Mouse (Mus musculus) liver (tissue): Measurements from ENCODE around the gene Zfp791.
A peak's percentile ranks its signal among the peaks of the same experiment; 100 is the strongest.
"Not testable (repeated sequence)": the region's sequence is repeated elsewhere in the genome, so short reads cannot be mapped to it uniquely, and the experiment has no call there.

Experiments used
- DNase-seq: peaks from one replicate; pipeline ENCODE4 v3.0.0-alpha.2; 2020; ENCODE audit warnings: mixed read lengths

Gene Zfp791

DNA sequence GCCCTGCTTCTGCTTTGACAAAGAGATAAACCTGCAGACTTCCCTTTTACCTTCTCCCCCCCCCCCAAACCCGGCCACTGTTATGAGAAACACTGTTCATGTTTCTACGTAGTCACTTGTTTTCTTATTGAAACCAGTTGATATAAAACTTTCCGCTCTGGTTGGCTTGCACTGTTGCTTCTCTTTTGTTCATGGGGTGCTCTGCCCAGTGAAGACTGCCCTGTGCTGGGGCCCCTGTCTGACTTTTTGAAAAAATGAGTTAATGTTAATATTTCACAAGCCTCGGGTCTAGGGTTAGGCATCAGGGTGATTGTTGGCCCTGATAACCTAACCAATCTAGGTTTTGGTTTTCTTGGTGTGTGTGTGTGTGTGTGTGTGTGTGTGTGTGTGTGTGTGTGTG, 40.7 kb downstream of the Zfp791 start:
- not testable (repeated sequence) for DNase-seq

DNA sequence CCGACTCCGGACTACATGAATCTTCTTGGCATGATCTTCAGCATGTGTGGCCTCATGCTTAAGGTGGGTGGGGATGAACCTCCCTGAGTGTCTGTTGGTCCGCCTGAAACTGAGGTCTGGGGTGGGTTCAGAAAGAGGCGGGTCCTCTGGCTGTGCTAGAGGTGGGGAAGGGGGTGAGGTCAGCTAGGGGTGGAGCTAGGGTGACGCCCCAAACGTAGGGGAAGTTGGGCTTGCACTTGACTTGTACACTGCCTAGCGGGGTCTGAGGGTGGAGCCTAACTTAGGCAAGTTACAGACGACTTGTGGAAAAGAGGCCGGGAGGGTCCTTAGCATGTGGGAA, 41.7 kb downstream of the Zfp791 start, which contains the start of gene Wdr83:
Gene Wdr83 (minus strand): TSS at position 91 of the 340 bp plus-strand sequence.
- DNase-seq: peak; percentile 83

DNA sequence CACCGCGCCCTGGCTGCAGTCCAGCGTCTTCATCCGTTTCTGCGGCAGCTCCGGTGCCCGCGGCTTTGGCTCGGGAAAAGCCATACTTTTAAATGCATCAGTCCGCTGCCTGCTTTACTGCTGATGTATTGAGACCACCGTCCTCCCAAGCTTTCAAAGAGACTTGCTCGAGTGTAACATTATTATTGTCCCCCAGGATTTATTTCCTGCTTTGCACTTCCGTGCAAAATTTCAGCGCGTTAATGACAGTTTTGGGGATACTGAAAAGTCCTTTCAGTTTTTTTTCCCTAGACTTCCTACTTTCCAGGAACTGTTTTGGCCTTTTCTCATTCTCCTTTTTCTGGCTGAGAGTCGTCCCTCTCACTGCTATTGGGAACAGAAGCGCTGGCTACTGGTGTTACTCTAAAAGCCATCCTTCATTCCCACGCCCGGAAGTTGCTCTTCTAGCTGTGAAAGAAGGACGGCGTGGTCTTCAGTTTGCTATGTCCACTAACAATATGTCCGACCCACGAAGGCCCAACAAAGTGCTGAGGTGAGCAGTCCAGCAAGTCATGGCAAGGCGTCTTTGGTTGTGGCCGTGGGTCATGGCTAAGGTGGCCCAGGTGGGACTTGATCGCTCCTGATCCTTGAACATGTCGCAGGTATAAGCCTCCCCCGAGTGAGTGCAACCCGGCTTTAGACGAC, 42.2 kb downstream of the Zfp791 start, which contains the start of gene Wdr83os:
Gene Wdr83os (plus strand): TSS at position 209 of the 684 bp plus-strand sequence.
- peak; percentile 58 for DNase-seq

DNA sequence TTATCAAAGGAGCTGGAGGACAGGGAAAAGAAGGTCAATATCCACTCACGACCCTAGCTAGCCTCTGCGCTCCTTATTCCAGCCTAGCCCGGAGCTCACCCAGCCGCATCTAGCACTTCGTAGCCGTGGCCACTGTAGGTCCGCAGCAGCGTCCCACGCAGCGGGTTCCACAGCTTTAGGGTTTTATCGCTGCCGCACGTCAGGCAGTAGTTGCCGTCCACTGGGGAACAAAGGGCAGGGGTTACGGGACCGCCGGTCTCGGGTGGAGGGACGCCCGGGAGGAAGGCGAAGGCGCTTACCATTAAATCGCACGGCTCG, 42.7 kb downstream of the Zfp791 start:
- DNase-seq: no peak

DNA sequence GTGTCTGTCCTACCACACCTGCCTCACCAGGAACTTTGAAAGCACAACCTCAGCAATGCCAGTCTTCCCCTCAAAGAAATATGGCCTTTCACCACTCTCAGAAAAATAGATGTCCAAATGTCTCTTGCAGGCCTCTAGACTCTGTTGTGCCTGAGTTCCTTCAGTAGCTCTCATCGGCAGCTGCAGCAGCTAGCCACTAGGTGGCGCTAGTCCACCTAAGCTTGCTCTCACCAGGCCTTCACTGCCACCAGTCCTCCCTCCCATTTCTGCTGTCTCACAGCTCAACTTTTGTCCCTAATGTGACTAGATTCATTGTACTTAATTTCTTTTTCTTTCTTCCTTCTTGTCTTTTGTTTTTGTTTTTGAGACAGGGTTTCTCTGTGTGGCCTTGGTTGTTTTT, 45.9 kb downstream of the Zfp791 start:
- peak; percentile 88 for DNase-seq

DNA sequence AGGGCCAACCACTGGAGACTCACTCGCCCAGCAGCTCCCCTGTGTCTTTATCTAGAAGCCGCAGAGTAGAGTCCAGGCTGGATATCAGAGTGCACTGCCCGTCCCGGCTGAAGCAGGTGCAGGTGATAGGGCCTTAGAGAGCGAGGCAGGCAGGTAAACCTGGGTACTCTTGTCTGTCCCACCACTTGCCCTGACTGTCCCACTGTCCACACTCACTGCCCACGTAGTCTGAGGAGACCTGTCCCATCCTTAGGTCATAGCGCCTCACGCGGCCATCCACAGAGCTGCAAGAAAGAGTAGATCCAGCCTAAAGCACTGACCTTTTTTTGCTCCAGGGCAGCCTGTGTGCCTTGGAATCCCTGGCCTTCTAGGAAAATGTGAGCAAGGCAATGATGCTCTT, 46.9 kb downstream of the Zfp791 start:
- peak; percentile 74 for DNase-seq

DNA sequence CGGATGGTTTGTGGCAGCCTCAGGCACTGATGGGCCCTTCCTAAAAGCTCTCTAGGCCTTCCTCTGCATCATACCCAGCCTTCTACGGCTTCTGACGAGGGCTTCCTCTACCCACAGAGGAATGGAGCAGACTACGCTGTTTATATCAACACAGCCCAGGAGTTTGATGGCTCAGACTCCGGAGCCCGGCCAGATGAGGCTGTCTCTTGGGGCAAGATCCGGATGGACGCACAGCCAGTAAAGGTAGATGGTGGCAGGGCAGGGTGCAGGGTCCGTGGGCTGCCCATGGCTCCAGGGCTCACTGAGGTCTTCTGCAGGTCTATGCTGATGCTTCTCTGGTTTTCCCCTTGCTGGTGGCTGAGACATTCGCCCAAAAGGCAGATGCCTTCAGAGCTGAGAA, 48.3 kb downstream of the Zfp791 start:
- no peak for DNase-seq

DNA sequence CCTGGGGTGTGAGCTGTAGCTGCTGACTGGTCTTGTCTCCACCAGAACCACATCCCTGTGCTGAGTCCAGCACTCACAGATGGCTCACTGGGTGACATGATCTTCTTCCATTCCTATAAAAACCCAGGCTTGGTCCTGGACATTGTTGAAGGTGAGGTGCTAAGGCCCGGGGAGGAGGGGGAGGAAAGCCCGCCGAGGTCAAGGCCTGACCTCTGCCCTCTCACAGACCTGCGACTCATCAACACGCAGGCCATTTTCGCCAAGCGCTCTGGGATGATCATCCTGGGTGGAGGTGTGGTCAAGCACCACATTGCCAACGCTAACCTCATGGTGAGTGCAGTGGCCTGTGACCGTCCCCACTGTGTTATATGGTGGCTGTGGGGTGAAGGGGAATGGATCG, 48.7 kb downstream of the Zfp791 start:
- DNase-seq: no peak

DNA sequence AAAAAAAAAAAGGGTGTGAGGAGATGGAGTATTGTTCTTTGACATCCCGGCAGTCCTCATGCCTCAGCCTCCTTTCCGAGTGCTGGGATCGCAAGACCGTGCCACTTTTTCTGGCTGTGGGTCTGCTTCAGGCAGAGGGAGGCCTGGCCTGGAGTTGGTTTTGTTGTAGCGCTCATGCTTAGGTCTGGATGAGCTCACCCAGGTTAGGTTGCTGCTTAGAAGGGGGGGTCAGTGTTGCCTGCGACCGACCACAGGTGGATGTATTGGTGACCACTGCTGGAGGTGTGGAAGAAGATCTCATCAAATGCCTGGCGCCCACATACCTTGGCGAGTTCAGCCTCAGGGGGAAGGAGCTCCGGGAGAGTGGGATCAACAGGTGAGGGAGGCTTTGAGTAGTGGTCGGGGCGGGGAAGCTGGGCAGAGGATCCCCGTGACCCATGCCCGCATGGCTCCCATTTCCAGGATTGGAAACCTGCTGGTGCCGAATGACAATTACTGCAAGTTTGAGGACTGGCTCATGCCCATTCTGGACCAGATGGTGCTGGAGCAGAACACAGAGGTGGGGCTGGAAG, 49.8 kb downstream of the Zfp791 start:
- DNase-seq: no peak

DNA sequence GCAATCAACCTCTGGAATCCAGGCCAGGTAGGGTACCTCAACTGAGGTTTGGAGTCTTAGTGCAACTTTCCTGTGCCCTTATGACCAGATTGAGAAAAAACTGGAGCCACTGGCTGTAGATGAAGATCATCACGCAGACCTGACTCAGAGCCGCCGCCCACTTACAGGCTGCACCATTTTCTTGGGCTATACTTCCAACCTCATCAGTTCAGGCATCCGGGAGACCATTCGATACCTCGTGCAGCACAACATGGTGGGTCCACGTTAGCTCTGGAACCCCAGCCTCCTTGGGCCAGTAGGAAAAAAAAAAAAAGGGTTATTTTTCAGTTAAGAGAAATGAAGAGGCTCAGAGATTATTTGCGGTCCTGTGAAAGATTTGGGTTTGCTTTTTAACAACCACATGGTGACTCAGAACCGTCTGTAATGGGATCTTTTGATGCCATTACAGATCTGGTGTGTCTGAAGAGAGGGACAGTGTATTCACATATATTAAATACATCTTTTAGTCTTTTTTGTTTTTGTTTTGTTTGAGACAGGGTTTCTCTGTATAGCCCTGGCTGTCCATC, 50.4 kb downstream of the Zfp791 start:
- no peak for DNase-seq

DNA sequence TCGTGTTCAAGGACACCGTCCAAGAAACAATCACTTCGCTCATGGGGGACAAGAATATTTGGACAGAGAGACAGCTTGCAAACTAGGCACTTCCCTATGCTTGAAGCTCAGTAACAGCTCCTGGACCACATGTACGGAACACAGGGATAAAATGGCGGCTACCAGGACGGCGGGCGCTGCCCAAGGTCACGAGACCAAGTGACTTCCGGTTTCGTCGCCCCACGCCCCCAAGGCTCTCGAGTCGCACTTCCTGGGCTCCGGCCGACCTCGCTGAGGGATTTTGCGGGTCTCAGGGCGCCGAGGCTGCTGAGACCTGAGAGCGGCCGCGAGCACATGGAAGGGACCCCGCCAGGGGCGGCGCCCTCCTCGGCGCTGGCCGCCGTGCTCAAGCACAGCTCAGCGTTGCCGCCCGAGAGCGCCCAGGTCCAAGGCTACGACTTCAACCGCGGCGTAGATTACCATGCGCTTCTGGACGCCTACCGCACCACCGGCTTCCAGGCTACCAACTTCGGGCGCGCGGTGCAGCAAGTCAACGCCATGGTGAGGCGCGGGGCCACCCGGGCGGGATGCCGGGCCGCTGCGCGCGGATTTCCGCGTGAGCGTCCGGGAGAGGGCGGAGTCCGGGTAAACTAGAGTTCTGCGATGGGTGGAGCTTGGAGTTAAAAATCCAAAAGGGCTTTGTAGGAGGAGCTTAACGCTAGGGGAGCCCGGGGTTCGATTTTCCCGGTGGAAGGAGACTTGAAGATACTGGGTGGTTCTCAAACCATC, 51.2 kb downstream of the Zfp791 start, which contains the start of gene Dhps:
Gene Dhps (plus strand): TSS at position 244 of the 768 bp plus-strand sequence.
- peak; percentile 92 for DNase-seq

DNA sequence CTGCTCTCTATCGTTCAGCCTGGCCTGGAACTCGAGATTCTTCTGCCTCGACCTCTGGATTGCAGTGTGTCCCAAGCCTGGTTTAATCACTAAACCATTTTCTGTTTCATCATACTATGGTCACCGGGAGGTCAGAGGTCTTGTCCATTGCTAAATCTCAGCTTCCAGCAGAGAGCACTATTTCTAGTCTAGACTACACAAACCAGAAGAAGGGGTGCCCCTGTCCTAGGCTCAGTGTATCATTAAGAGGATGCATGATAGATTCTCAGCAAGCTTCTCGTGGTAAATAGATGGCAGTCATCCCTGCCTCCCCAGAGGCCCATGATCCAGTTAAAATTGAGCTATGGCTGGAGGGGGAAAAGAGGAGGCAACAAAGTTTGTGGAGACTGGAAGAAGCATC, 51.9 kb downstream of the Zfp791 start:
- peak; percentile 18 for DNase-seq

DNA sequence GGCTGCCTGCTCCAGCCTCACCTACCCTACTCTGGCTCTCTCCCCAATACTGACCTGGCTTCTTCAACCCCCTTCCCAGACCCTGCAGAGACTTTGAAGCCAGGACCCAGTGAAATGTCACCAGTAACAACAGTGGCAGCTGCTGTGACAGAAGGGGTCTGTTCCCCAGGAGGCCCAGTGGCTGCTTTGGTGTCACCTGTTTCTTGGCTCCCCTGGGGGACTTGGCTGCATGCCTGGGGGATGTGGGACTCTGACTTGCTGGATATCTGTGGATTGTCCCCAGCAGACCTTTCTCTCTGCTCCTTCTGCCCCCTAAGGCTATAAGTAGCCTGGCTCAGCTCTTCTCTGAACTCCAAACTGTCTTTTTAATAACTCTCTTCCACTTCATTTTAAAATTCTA, 54.9 kb downstream of the Zfp791 start, which contains the start of gene Gm5741:
Gene Gm5741 (minus strand): TSS at position 1 of the 400 bp plus-strand sequence.
- DNase-seq: no peak

DNA sequence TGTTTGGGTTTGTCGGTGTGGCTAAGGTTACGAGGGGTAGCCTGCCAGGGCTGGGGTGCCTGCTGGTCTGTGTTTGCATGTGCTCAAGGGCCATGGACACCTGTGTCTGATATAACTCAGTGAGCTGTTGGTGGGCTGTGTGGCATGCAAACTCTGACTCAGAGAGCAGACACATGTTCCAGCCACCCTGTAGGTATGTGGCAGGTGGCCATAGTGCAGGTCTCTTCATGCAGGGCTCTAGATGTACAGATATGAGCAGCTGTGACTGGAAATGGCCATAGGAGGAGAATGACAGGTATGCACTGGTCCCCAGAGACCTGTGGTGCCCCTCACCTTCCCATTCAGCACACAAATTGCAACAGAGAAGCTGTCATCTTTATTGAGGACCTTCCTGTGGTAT, 55.7 kb downstream of the Zfp791 start:
- no peak for DNase-seq

DNA sequence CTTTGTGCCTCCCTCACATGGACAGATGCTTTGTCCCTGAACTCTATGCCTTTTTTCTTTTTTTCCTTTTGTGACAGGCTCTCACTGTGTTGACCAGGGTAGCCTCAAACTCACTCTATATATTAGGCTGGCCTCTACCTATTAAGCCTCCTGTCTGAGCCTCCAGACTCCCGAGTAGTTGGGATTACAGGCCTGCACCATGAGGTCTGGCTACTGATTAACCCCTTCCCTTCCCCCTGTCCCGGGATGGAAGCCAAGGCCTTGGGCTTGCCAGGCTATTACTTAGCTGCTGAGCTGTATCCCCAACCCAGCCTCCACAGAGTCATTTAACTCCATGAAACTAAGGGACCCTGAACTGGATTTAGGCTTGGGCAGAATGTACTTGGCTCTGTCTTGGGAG, 57.7 kb downstream of the Zfp791 start:
- peak; percentile 39 for DNase-seq

DNA sequence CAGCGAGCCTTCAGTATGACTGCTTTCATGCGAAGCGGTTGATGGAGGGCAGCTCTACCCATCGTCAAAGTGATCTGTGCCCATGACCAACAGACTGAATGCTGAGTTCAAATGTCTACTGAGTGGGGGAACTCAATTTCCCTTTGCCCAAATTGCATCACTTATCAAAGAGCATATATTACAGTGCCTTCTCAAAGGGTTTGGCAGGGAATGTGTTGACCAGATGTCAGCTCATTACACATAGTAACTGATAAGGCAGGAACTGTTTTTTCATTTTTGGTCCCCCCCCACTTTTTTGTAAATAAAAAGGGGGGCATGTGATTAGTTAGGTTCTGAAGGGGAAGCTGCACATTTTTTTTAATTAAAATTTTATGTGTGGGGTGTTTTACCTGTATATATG, 60.3 kb downstream of the Zfp791 start:
- no peak for DNase-seq

DNA sequence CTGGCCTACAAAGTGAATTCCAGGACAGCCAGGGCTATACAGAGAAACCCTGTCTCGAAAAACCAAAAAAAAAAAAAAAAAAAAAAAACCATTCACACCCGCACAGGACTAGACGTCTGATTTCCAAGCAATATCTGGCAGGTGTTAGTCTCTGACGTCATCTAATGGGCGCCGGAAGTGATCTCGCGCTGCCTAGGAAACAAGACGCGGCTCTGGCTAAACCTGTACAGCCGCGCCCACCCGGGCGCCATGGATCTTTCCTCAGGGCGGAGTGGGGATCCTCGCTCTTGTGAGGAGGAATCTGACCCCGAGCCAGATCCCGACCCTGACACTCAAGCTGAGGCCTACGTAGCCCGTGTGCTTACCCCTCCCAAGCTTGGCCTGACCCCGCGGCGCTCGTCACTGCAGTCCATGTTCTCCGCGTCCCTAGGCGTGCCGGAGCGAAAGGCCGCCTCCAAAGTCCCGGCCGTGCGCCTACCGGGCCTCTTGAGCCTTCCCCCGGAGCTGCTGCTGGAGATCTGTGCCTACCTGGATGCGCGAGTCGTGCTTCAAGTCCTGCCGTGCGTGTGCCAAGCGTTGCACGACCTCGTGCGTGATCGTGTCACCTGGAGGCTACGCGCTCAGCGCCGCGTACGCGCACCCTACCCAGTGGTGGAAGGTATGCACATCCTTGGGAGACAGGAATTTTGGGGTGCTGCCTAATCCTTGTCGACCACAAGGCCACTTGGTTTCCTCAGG, 62.8 kb downstream of the Zfp791 start, which contains the start of gene Fbxw9:
Gene Fbxw9 (plus strand): TSS at position 177 of the 738 bp plus-strand sequence.
- peak; percentile 82 for DNase-seq
